ENCODE assay signal across 13 mouse cellular contexts in genomic region chr4:56937136-56937535, GRCm38 (mm10). TPM values are rescaled to one million over a fixed set of nuclear protein-coding genes. Genes with fewer than 3 reads are reported as not detected.
DNase-seq lines count a peak whose midpoint lies in the region; ATAC-seq and TF ChIP-seq lines count a peak whose summit lies in the region.
"Had no signal": no experiment of that assay in that cellular context is flagged by ENCODE, and none has a peak within 500 bp of the region (broad histone marks: within the 10 kb centered on the region; RNA-seq: fewer than 3 reads in every experiment).

No protein-coding gene starts in this region.

- TF ChIP-seq POLR2A in embryonic fibroblast, embryonic 13.5 days (IDR thresholded peaks at IDR 0.05; ENCODE audit: low read depth, low read length): no peak

- H3K4me3 ChIP-seq in megakaryocyte, embryonic 14.5 days (replicated peaks): peak overlapping the region; percentile 81
- no peak overlapping the region for H3K4me3 ChIP-seq in embryonic fibroblast, embryonic 13.5 days (ENCODE audit: insufficient read depth, low read length)
- H3K4me3 ChIP-seq: embryonic facial prominence, embryonic 12.5 days; liver, embryonic 12.5 days; midbrain, embryonic 13.5 days had no signal

- DNase-seq in kidney, adult 8-10 months: peak; percentile 40 to 49
- no peak for DNase-seq in cerebellum, adult 8-10 months
- no peak for DNase-seq in frontal cortex, postnatal 36 days (ENCODE audit: low spot score in 2 of 2)
- DNase-seq in frontal cortex, postnatal 10 days (ENCODE audit: low spot score in 2 of 2): no peak
- DNase-seq: thymus, postnatal 4 days had no signal

- H3K4me1 ChIP-seq in megakaryocyte, embryonic 14.5 days: peaks cover 42% of the 10 kb centered on the region
- H3K4me1 ChIP-seq in embryonic fibroblast, embryonic 13.5 days (ENCODE audit: control insufficient read depth, insufficient read depth, low read length): peaks cover 14% of the 10 kb centered on the region
- H3K4me1 ChIP-seq: embryonic facial prominence, embryonic 12.5 days had no signal

- no peaks in the 10 kb centered on the region for H3K9me3 ChIP-seq in megakaryocyte, embryonic 14.5 days
- H3K9me3 ChIP-seq: embryonic facial prominence, embryonic 12.5 days; liver, embryonic 12.5 days; midbrain, embryonic 13.5 days had no signal

- H3K27ac ChIP-seq in embryonic fibroblast, embryonic 13.5 days (ENCODE audit: insufficient read depth, low read length): peak overlapping the region; percentile 85
- H3K27ac ChIP-seq: embryonic facial prominence, embryonic 12.5 days; liver, embryonic 12.5 days; midbrain, embryonic 13.5 days had no signal

- TF ChIP-seq CTCF in embryonic fibroblast, embryonic 13.5 days (IDR thresholded peaks at IDR 0.05; ENCODE audit: borderline replicate concordance, insufficient read depth, low read length): no peak

- peaks cover 44% of the 10 kb centered on the region for H3K36me3 ChIP-seq in megakaryocyte, embryonic 14.5 days (replicated peaks; ENCODE audit: low read length)

- no peak for ATAC-seq in megakaryocyte, adult 5-6 weeks (ENCODE audit: poor library complexity, severe bottlenecking)
- ATAC-seq: liver, embryonic 12.5 days; midbrain, embryonic 13.5 days had no signal

- no peaks in the 10 kb centered on the region for H3K27me3 ChIP-seq in megakaryocyte, embryonic 14.5 days (replicated peaks)
- H3K27me3 ChIP-seq: embryonic facial prominence, embryonic 12.5 days; liver, embryonic 12.5 days; midbrain, embryonic 13.5 days had no signal

RNA-seq across cellular contexts. Expression of gene Tmem245, which starts 10.1 kb away (rescaled TPM):
- polyA plus RNA-seq in megakaryocyte, embryonic 14.5 days (2012; ENCODE audit: insufficient read depth, low replicate concordance): 0.13 and 0.45 TPM in 2 replicates
- total RNA-seq in megakaryocyte, adult 5-6 weeks (2015): 10.1 and 10.9 TPM in 2 replicates
- total RNA-seq in megakaryocyte, adult 5-6 weeks (2017): 4.6 and 10.0 TPM in 2 replicates
- polyA plus RNA-seq in embryonic fibroblast, embryonic 13.5 days (2011; ENCODE audit: insufficient read length, low read depth, missing spikeins): 24.8 and 28.8 TPM in 2 replicates

RNA-seq across cellular contexts. Expression of gene Frrs1l, which starts 53.1 kb away (rescaled TPM):
- 0.04 TPM in 1 of 2 replicates, not detected in the other for polyA plus RNA-seq in megakaryocyte, embryonic 14.5 days (2012; ENCODE audit: insufficient read depth, low replicate concordance)
- total RNA-seq in megakaryocyte, adult 5-6 weeks (2015): not detected in 2 replicates
- not detected in 2 replicates for total RNA-seq in megakaryocyte, adult 5-6 weeks (2017)
- polyA plus RNA-seq in embryonic fibroblast, embryonic 13.5 days (2011; ENCODE audit: insufficient read length, low read depth, missing spikeins): 0.16 and 0.23 TPM in 2 replicates
- total RNA-seq: gastrocnemius, postnatal 36 days had no signal
- polyA plus RNA-seq: spleen, adult 2 months had no signal

Comparison
In these comparisons a context has a peak if more than half of its experiments do, and no peak if none do; other contexts are left out.
1. DNase-seq: peak in kidney, adult 8-10 months (2 of 2); none in cerebellum, adult 8-10 months (single experiment), frontal cortex, postnatal 36 days (0 of 2) and frontal cortex, postnatal 10 days (0 of 2).
2. RNA of gene Tmem245, which starts 10.1 kb away (polyA plus RNA-seq): 24.8 to 28.8 TPM in embryonic fibroblast, embryonic 13.5 days; 0.13 to 0.45 TPM in megakaryocyte, embryonic 14.5 days; every median in the first group is over 10 times any median in the second.